Mouse (Mus musculus) cortical plate, adult 2 months (tissue): ENCODE measurements around the gene Ptprg.

Source experiments
- CTCF ChIP-seq: fragments of 200-500 bp; IDR thresholded peaks from 2 replicates; pipeline ENCODE4 v1.5.1; 2011; ENCODE audit warnings: mild to moderate bottlenecking, control low read depth, low read length; ENCODE audit not compliant: insufficient read depth; ENCODE audit errors: extremely low read depth
- POLR2A ChIP-seq: fragments of 200-500 bp; IDR thresholded peaks from 2 replicates; pipeline ENCODE4 v1.6.1; 2011; ENCODE audit warnings: mild to moderate bottlenecking, low read length, control low read depth; ENCODE audit not compliant: insufficient read depth; ENCODE audit errors: extremely low read depth

- TF ChIP-seq CTCF (no peak), POLR2A (no peak)
Measured at GRCm38 (mm10) chr14:11962561-11962960, 409.2 kb downstream of the Ptprg start.
